Mouse (Mus musculus) lung, adult 18-20 months (tissue): ENCODE data around the gene Nhlrc1.

Experiments used
- DNase-seq, 2 experiments: peaks; one replicate each; pipeline ENCODE4 v3.0.0; 2022; ENCODE audit warnings: mixed read lengths in 2 of 2

Gene Nhlrc1

GRCm38 (mm10) chr13:47014334-47015194, at the start of gene Nhlrc1:
Gene Nhlrc1 (minus strand): TSS chr13:47014850.
- DNase-seq: peak; percentile 74 to 81

GRCm38 (mm10) chr13:47063985-47064760, 49.5 kb upstream of the Nhlrc1 start:
- peak in 1 of 2 experiments; percentile 9 for DNase-seq

- DNase-seq: no peak
These were observed 48.1 kb upstream of the Nhlrc1 start for GRCm38 (mm10) chr13:47062756-47063155.

GRCm38 (mm10) chr13:47056781-47057180, 42.1 kb upstream of the Nhlrc1 start:
- no peak for DNase-seq

GRCm38 (mm10) chr13:47056126-47056525, 41.5 kb upstream of the Nhlrc1 start:
- no peak for DNase-seq

GRCm38 (mm10) chr13:47053971-47054370, 39.3 kb upstream of the Nhlrc1 start:
- DNase-seq: no peak

GRCm38 (mm10) chr13:47050009-47050408, 35.4 kb upstream of the Nhlrc1 start:
- no peak for DNase-seq

GRCm38 (mm10) chr13:47047996-47048395, 33.3 kb upstream of the Nhlrc1 start:
- peak in 1 of 2 experiments; percentile 8 for DNase-seq

- no peak for DNase-seq
These were observed 29.9 kb upstream of the Nhlrc1 start, which contains the start of gene Tpmt for GRCm38 (mm10) chr13:47044617-47044947. Gene Tpmt (minus strand): TSS chr13:47044737.

GRCm38 (mm10) chr13:47043833-47044616, 29.4 kb upstream of the Nhlrc1 start:
- peak; percentile 6 to 18 for DNase-seq

GRCm38 (mm10) chr13:47043030-47043680, 28.5 kb upstream of the Nhlrc1 start, which contains the start of gene Kdm1b:
Gene Kdm1b (plus strand): TSS chr13:47043499.
- DNase-seq: peak; percentile 99

GRCm38 (mm10) chr13:47042024-47042633, 27.5 kb upstream of the Nhlrc1 start:
- no peak for DNase-seq

GRCm38 (mm10) chr13:47040061-47040460, 25.4 kb upstream of the Nhlrc1 start:
- DNase-seq: no peak

GRCm38 (mm10) chr13:47037946-47038345, 23.3 kb upstream of the Nhlrc1 start:
- no peak for DNase-seq

GRCm38 (mm10) chr13:47033602-47034001, 19.0 kb upstream of the Nhlrc1 start:
- no peak for DNase-seq

GRCm38 (mm10) chr13:47030376-47031107, 15.9 kb upstream of the Nhlrc1 start:
- DNase-seq: no peak

GRCm38 (mm10) chr13:47020798-47021197, 6.1 kb upstream of the Nhlrc1 start:
- DNase-seq: no peak

GRCm38 (mm10) chr13:47019774-47020173, 5.1 kb upstream of the Nhlrc1 start:
- DNase-seq: no peak

GRCm38 (mm10) chr13:47017259-47017658, 2.6 kb upstream of the Nhlrc1 start:
- peak; percentile 50 to 60 for DNase-seq

- DNase-seq: peak in 1 of 2 experiments; percentile 14
These were observed 498 bp upstream of the Nhlrc1 start for GRCm38 (mm10) chr13:47015195-47015501.

GRCm38 (mm10) chr13:47013740-47014139, 910 bp downstream of the Nhlrc1 start:
- no peak for DNase-seq
